Mouse (Mus musculus) neural tube, embryonic 12.5 days (tissue): Measurements from ENCODE around the gene Rora. TPM values are rescaled to one million over a fixed set of nuclear protein-coding genes. Genes with fewer than 3 reads are reported as not detected.
A peak's percentile ranks its signal among the peaks of the same experiment; 100 is the strongest.

Experiments
- ATAC-seq: fragments of 200-750 bp; cut with Nextera tagmentation; 2 replicates; pipeline ENCODE4 v1.8.0; 2017; ENCODE audit warnings: low read depth, mild to moderate bottlenecking, moderate TSS enrichment, moderate library complexity; ENCODE audit not compliant: low FRiP score
- H3K27ac ChIP-seq: fragments of 300-500 bp; sonication (generic); 2 replicates; pipeline ENCODE4 v1.5.1; 2016
- H3K27me3 ChIP-seq: fragments of 300-500 bp; sonication (generic); replicated peaks from 2 replicates; pipeline ENCODE4 v1.6.1; 2016; ENCODE audit warnings: mild to moderate bottlenecking
- H3K36me3 ChIP-seq: fragments of 300-500 bp; sonication (generic); 2 replicates; pipeline ENCODE4 v1.6.1; 2016; ENCODE audit warnings: mild to moderate bottlenecking
- H3K4me1 ChIP-seq: fragments of 300-500 bp; sonication (generic); 2 replicates; pipeline ENCODE4 v1.6.1; 2016
- H3K4me2 ChIP-seq: fragments of 300-500 bp; sonication (generic); replicated peaks from 2 replicates; pipeline ENCODE4 v1.6.1; 2016; ENCODE audit warnings: mild to moderate bottlenecking
- H3K4me3 ChIP-seq: fragments of 300-500 bp; sonication (generic); 2 replicates; pipeline ENCODE4 v1.5.1; 2016
- H3K9ac ChIP-seq: fragments of 300-500 bp; sonication (generic); 2 replicates; pipeline ENCODE4 v1.6.1; 2016; ENCODE audit warnings: mild to moderate bottlenecking
- H3K9me3 ChIP-seq: fragments of 300-500 bp; sonication (generic); 2 replicates; pipeline ENCODE4 v1.6.1; 2016; ENCODE audit warnings: mild to moderate bottlenecking
- WGBS: fragments of 180-500 bp; shearing (Covaris S2); methylation state at CpG from one replicate; pipeline ENCODE4 v1.1.7; 2016; 5-methylcytosine and 5-hydroxymethylcytosine counted together
- polyA plus RNA-seq: library from polyadenylated mRNA; unstranded; fragments of >200 nt; fragmentation: Nextera tagmentation; extraction: Ambion mirVana; gene quantifications from 2 replicates; pipeline ENCODE4 v1.2.1, GENCODE M21; 2016

Rora gene
- polyA plus RNA-seq, 1 experiment from 2014 or later = 5.3 TPM

- H3K4me1 ChIP-seq = no peaks in the 10 kb centered on the region
- WGBS = 90% methylated on average over 8 of the region's 8 CpGs
- H3K9me3 ChIP-seq = no peaks in the 10 kb centered on the region
Observed at GRCm38 (mm10) chr9:69250326-69250725, 596.7 kb downstream of the Rora start.

DNA sequence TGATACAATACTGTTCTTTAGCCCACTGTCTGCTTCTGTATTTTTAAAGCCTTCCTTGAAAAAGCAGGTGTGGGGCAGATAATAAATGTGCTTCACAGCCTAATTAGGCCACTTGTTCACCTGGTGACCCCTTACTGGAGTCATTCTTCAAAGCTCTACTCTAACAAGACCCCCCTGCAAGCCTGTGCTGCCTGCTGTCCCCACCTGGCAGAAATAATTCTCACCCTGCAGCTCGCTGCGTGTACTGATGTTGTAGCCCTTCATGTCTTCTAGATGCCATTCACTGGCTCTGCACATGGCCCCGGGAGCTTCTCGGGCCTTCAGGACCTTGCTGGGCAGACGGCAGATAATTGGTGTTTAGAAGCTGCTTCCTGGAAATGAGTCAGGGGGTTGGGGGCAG lies 604.9 kb downstream of the Rora start:
- Histone ChIP-seq H3K4me1 (peaks cover 4% of the 10 kb centered on the region), H3K27me3 (no peaks in the 10 kb centered on the region), H3K4me3 (no peak overlapping the region), H3K36me3 (no peaks in the 10 kb centered on the region), H3K9me3 (no peaks in the 10 kb centered on the region), H3K27ac (no peak overlapping the region), H3K4me2 (no peak overlapping the region), H3K9ac (no peak overlapping the region)
- no peak for ATAC-seq
- WGBS = 52% methylated on average over 5 of the region's 5 CpGs

More at GRCm38 (mm10) chr9:69250326-69250725, 596.7 kb downstream of the Rora start:
- Histone ChIP-seq H3K4me2 (no peak overlapping the region), H3K27ac (no peak overlapping the region), H3K4me3 (no peak overlapping the region), H3K36me3 (no peaks in the 10 kb centered on the region), H3K27me3 (no peaks in the 10 kb centered on the region), H3K9ac (no peak overlapping the region)
- no peak for ATAC-seq

- H3K27ac ChIP-seq = no peak overlapping the region
- H3K4me3 ChIP-seq = no peak overlapping the region
- H3K4me1 ChIP-seq = peaks cover 4% of the 10 kb centered on the region
- H3K9ac ChIP-seq = no peak overlapping the region
- no peaks in the 10 kb centered on the region for H3K9me3 ChIP-seq
- H3K36me3 ChIP-seq = no peaks in the 10 kb centered on the region
- 5% methylated on average over 9 of the region's 9 CpGs for WGBS
- H3K4me2 ChIP-seq = peak overlapping the region; percentile 9; the same call in 1 of the 2 replicates
- H3K27me3 ChIP-seq = no peaks in the 10 kb centered on the region
- ATAC-seq = no peak
Observed at GRCm38 (mm10) chr9:69259382-69259781, 605.8 kb downstream of the Rora start.

DNA sequence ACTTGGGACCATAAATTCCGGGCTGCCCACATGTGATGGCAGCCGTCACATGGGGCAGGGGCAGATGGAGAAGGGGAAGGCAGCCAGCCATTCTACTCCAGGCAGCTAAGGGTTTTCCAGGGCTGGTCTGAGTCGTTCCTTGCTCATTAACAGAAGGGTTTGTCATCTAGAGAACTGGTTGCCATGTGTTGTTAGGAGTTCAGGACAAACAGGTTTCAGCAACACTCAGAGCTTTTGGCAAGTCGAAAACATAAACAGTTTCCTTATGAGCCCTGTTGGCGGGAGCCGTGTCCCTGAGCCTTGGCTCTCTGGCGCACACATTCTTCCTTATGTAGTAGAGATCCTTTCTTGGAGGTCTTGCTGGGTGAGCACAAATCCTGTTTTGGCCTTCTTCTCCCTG lies 611.6 kb downstream of the Rora start:
- 75% methylated on average over 7 of the region's 7 CpGs for WGBS
- no peaks in the 10 kb centered on the region for H3K4me1 ChIP-seq
- no peak for ATAC-seq
- no peak overlapping the region for H3K27ac ChIP-seq
- H3K36me3 ChIP-seq = no peaks in the 10 kb centered on the region
- no peak overlapping the region for H3K9ac ChIP-seq
- no peaks in the 10 kb centered on the region for H3K9me3 ChIP-seq
- H3K27me3 ChIP-seq = no peaks in the 10 kb centered on the region
- H3K4me3 ChIP-seq = no peak overlapping the region
- H3K4me2 ChIP-seq = no peak overlapping the region

GRCm38 (mm10) chr9:69270374-69270773 lies 616.8 kb downstream of the Rora start:
- Histone ChIP-seq H3K4me2 (no peak overlapping the region), H3K4me3 (no peak overlapping the region), H3K36me3 (no peaks in the 10 kb centered on the region), H3K4me1 (0 out of 2 replicates have a peak, but pooled peaks cover 3% of the 10 kb centered on the region), H3K9me3 (no peaks in the 10 kb centered on the region), H3K27ac (no peak overlapping the region), H3K27me3 (no peaks in the 10 kb centered on the region), H3K9ac (no peak overlapping the region)
- WGBS = 41% methylated on average over 8 of the region's 8 CpGs
- ATAC-seq = no peak

- H3K4me2 ChIP-seq = no peak overlapping the region
- H3K27ac ChIP-seq = no peak overlapping the region
- H3K36me3 ChIP-seq = no peaks in the 10 kb centered on the region
- H3K9me3 ChIP-seq = no peaks in the 10 kb centered on the region
- H3K4me3 ChIP-seq = no peak overlapping the region
- H3K4me1 ChIP-seq = 0 out of 2 replicates have a peak, but pooled peaks cover 3% of the 10 kb centered on the region
- no peaks in the 10 kb centered on the region for H3K27me3 ChIP-seq
- no peak overlapping the region for H3K9ac ChIP-seq
- no peak for ATAC-seq
- 13% methylated on average over 7 of the region's 7 CpGs for WGBS
Observed at GRCm38 (mm10) chr9:69270931-69271330, 617.3 kb downstream of the Rora start.

DNA sequence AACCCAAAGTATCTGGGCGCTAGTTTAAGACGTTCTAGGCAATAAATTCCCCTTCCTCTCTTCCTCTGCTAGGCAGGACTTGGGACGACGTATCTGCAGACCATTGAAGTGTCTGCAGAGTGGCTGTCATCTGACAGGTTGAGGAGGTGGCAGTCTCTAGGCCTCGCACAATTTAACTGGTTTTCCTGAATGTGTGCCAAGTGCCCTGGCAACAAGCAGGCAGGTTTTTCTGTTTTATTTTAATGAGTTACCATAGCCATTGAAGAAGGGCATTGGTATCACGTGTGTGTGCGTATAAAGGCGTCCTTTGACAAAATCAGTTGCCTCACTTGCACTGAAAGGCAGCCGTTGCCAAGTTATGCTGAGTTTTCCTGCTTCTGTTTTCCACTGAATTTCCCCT lies 619.3 kb downstream of the Rora start:
- H3K27ac ChIP-seq = no peak overlapping the region
- H3K4me1 ChIP-seq = 0 out of 2 replicates have a peak, but pooled peaks cover 3% of the 10 kb centered on the region
- no peak overlapping the region for H3K9ac ChIP-seq
- no peaks in the 10 kb centered on the region for H3K9me3 ChIP-seq
- H3K36me3 ChIP-seq = no peaks in the 10 kb centered on the region
- no peak overlapping the region for H3K4me2 ChIP-seq
- no peak overlapping the region for H3K4me3 ChIP-seq
- peak; percentile 65 for ATAC-seq
- no peaks in the 10 kb centered on the region for H3K27me3 ChIP-seq
- 38% methylated on average over 9 of the region's 9 CpGs for WGBS

GRCm38 (mm10) chr9:69274766-69275485 lies 621.3 kb downstream of the Rora start:
- Histone ChIP-seq H3K4me2 (no peak overlapping the region), H3K27me3 (no peaks in the 10 kb centered on the region), H3K9me3 (no peaks in the 10 kb centered on the region), H3K27ac (no peak overlapping the region), H3K4me3 (no peak overlapping the region), H3K36me3 (no peaks in the 10 kb centered on the region), H3K9ac (no peak overlapping the region), H3K4me1 (0 out of 2 replicates have a peak, but pooled peaks cover 3% of the 10 kb centered on the region)
- WGBS = 61% methylated on average over 10 of the region's 10 CpGs
- ATAC-seq = no peak

DNA sequence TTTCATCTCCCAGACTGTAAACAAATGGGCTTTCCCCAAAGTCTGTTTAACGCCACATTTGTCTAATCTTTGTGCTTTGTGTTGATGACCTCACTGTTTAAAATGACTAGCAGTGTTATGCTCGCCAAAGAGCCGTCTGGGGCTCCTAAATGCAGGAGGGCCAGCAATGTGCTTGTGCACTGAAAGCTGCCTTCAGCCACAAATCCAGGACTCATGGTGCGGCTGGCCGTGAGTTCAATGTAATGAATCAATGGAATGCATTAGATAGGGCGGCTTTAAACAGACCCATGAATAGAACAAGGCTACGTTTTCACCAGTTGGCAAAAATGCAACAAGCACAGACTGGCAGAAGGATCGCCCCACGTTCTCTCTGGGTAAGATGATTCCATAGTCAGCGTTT lies 623.7 kb downstream of the Rora start:
- no peaks in the 10 kb centered on the region for H3K4me1 ChIP-seq
- no peaks in the 10 kb centered on the region for H3K27me3 ChIP-seq
- H3K4me2 ChIP-seq = no peak overlapping the region
- H3K27ac ChIP-seq = no peak overlapping the region
- H3K4me3 ChIP-seq = no peak overlapping the region
- no peaks in the 10 kb centered on the region for H3K36me3 ChIP-seq
- WGBS = 42% methylated on average over 10 of the region's 10 CpGs
- H3K9me3 ChIP-seq = peaks cover under 1% of the 10 kb centered on the region; the same call in 1 of the 2 replicates
- no peak for ATAC-seq
- H3K9ac ChIP-seq = no peak overlapping the region

DNA sequence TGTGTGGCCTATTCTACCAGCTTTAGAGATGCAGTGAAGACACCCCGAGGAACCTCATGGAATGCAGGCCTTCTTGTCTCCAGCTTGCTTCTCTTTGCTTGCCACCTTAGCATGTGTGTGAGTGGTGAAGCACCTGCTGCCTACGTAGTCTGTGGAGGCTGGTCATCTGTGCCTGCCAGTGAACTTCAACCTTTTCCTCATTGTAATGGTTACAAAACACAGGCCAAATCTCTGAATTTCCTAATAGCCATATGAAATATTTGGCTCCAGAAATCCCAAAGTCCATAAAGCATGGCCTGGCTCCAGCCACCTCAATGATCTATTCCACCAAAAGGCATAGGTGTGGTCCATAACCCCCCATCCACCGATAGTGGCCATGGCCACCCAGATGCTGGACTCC lies 631.4 kb downstream of the Rora start:
- Histone ChIP-seq H3K4me1 (peaks cover 4% of the 10 kb centered on the region), H3K27ac (no peak overlapping the region), H3K27me3 (peaks cover 3% of the 10 kb centered on the region; the same call in 1 of the 2 replicates), H3K4me2 (no peak overlapping the region), H3K9me3 (peaks cover 4% of the 10 kb centered on the region; the same call in 1 of the 2 replicates), H3K36me3 (no peaks in the 10 kb centered on the region), H3K9ac (no peak overlapping the region), H3K4me3 (no peak overlapping the region)
- WGBS = 88% methylated on average over 3 of the region's 3 CpGs
- ATAC-seq = no peak

DNA sequence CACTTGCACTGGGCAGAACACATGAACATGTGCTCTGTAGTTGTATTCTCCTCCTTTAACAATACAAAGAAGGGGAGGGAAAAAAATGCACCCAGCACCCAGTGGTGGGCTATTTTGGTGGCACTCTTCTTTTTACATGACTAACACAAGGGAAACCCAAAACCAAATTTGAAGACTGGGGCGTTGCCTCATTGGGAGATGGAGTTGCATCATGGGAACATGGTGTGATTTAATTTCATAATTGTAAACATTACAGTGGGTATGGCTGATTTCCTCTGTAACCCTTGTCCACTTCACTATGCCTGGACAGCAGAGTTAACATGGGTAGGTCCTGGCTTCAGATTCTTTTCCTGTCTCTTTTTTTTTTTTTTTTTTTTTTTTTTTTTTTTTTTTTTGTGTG lies 634.5 kb downstream of the Rora start:
- no peaks in the 10 kb centered on the region for H3K36me3 ChIP-seq
- no peak overlapping the region for H3K4me2 ChIP-seq
- no peak overlapping the region for H3K4me3 ChIP-seq
- peaks cover 17% of the 10 kb centered on the region for H3K4me1 ChIP-seq
- peaks cover 22% of the 10 kb centered on the region for H3K27me3 ChIP-seq
- H3K9me3 ChIP-seq = no peaks in the 10 kb centered on the region
- no peak for ATAC-seq
- 89% methylated on average over 1 of the region's 1 CpGs for WGBS
- H3K9ac ChIP-seq = no peak overlapping the region
- no peak overlapping the region for H3K27ac ChIP-seq

- Histone ChIP-seq H3K27me3 (peaks cover 27% of the 10 kb centered on the region), H3K9ac (no peak overlapping the region), H3K4me3 (no peak overlapping the region), H3K36me3 (no peaks in the 10 kb centered on the region), H3K4me1 (peaks cover 17% of the 10 kb centered on the region), H3K9me3 (no peaks in the 10 kb centered on the region), H3K4me2 (no peak overlapping the region), H3K27ac (no peak overlapping the region)
- ATAC-seq = no peak
- 47% methylated on average over 5 of the region's 5 CpGs for WGBS
Observed at GRCm38 (mm10) chr9:69288586-69288985, 635.0 kb downstream of the Rora start.
